Mouse (Mus musculus) liver, adult 2 months (tissue): ENCODE measurements around the gene Gprc5c.

ENCODE experiments used
- CTCF ChIP-seq: fragments of 200-500 bp; IDR thresholded peaks from 2 replicates; pipeline ENCODE4 v1.5.1; 2011; ENCODE audit warnings: low read depth, low read length, control low read depth
- POLR2A ChIP-seq: fragments of 200-500 bp; IDR thresholded peaks from 2 replicates; pipeline ENCODE4 v1.6.1; 2011; ENCODE audit warnings: low read length, control low read depth; ENCODE audit not compliant: insufficient read depth; ENCODE audit errors: extremely low read depth

- TF ChIP-seq CTCF (no peak), POLR2A (no peak)
These were observed 43.9 kb upstream of the Gprc5c start for GRCm38 (mm10) chr11:114807025-114807424.
